Mouse (Mus musculus): ENCODE results near the gene Ethe1.

DNA sequence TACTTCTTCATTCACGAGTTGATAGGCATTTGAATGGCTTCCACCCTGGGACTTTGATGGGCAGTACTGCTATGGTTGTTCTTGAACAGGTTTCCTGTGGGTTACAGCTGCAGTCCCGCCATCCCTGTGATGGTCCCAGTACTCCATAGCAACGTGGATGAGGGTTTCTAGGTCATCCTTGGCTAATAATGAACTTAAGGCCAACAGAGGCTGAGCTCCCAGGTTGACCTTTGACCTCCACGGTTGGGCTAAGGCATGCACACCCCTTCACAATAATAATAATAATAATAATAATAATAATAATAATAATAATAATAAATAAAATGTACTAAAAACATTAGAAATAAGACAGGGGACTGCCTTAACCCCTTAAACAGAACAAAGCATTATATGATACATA is 10.8 kb downstream of the Ethe1 start:
- TF ChIP-seq CTCF (IDR thresholded peaks at IDR 0.05; ENCODE audit: borderline replicate concordance, extremely low read depth, insufficient read depth, insufficient read length), result no peak
- TF ChIP-seq POLR2A (IDR thresholded peaks at IDR 0.05; ENCODE audit: borderline replicate concordance, extremely low read depth, insufficient read depth, insufficient read length, poor library complexity, severe bottlenecking), result no peak

Data from brain, embryonic 14.5 days (tissue).